Mouse (Mus musculus) bone marrow, adult 2 months (tissue): ENCODE measurements around the gene Mrln.
A peak's percentile ranks its signal among the peaks of the same experiment; 100 is the strongest.

Experiments
- CTCF ChIP-seq: fragments of 200-500 bp; IDR thresholded peaks from 2 replicates; pipeline ENCODE4 v1.5.1; 2011; ENCODE audit warnings: low read length, control low read depth; ENCODE audit not compliant: control insufficient read depth, insufficient read depth
- POLR2A ChIP-seq: fragments of 200-500 bp; IDR thresholded peaks from 2 replicates; pipeline ENCODE4 v1.6.1; 2011; ENCODE audit warnings: low read depth, mild to moderate bottlenecking, control low read depth, low read length, borderline replicate concordance; ENCODE audit not compliant: control insufficient read depth

- TF ChIP-seq CTCF, result peak; percentile 44; the same call in 1 of the 2 replicates
- TF ChIP-seq POLR2A, result no peak
These were observed 18.3 kb upstream of the Mrln start for GRCm38 (mm10) chr10:70186136-70186535.
